Mouse (Mus musculus): ENCODE results near the gene Slit1.

Gene Slit1

GRCm38 (mm10) chr19:41587431-41588222 is 155.8 kb downstream of the Slit1 start:
- no peak for DNase-seq

DNA sequence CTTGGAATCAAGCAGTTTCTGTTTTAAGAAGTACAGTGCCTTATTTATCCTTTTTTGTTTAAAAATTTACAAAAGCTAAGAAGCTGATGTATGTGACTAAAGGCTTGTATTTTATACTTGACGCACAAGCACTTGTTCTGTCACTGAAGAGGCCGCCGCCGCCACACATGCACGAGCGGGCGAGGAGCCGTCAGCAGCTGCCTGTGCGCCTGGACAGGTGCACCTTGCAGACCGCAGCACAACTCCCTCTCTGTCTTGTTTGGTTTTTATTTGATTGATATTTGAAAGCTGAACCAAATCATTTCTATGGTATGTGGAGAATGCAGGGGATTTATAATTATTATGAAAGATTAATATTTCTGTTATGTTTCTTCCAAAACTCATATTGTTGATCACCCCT is 156.7 kb downstream of the Slit1 start:
- DNase-seq, result no peak

- DNase-seq, result no peak
Measured at GRCm38 (mm10) chr19:41582918-41583514, 160.4 kb downstream of the Slit1 start.

DNA sequence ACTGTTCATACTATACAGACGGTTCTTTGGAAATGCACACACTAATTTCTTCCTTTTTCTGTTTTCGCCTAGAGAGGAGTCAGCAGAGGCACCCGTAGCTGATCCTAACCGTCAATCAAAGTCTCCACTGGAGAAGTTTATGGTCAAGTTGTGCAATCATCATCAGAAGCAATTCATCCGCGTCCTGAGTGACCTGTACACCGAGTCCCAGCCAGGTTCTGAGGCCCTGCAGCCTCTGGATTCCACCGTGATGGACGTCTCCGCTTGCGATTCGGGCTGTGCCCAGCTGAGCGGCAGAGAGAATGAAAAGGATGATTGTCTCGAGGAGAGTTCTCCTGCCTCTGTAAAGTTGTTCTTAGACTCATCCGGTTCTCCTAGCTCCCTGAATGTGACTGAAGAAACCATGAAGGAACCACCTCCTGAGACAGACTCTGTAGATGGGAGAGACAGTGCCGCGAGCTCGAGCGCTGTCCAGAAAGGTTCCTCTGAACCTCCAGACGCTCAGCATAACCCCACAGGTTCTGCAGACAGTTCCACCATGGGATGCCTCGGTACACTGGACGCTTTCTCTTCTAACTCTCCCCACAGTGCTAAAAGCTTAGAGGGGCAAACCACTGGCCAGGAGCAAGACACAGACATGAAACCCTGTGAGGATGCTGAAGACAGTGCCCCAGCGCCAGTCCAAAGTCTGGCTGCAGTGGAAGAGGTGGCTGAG is 161.6 kb downstream of the Slit1 start, which contains the start of gene Gm340:
Gene Gm340 (plus strand): TSS at position 665 of the 715 bp plus-strand sequence.
- no peak for DNase-seq

DNA sequence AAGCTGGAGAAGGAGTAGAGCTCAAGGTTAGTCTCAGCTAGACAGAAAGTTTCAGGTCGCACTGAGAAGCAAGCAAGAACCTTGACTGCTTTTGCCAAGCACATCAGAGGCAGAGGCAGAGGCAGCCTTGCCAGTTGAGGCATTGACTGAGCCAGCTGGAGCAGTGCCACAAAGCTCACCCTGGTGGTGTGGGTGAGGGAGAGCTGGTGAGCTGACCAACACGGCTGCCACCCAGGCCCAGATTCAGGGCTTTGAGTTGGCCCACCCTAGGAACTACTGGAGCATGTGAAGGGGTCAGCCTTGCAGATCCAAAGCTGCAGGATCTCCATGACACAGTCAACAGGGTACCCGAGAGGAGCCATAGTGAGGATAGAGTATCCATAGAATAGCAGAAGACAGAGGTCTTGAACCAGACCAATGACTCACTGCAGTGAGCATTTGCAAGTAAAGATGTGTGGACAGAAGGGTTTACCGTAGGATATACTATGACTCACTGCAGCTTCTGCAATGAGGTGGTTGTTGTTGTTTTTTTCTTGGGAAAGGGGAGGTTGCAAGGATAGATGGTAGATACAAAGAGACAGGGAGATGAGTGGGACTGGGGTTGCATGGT is 164.0 kb downstream of the Slit1 start:
- no peak for DNase-seq

- no peak for DNase-seq
Measured at GRCm38 (mm10) chr19:41577576-41577975, 165.9 kb downstream of the Slit1 start.

GRCm38 (mm10) chr19:41573700-41574099 is 169.8 kb downstream of the Slit1 start:
- no peak for DNase-seq

DNA sequence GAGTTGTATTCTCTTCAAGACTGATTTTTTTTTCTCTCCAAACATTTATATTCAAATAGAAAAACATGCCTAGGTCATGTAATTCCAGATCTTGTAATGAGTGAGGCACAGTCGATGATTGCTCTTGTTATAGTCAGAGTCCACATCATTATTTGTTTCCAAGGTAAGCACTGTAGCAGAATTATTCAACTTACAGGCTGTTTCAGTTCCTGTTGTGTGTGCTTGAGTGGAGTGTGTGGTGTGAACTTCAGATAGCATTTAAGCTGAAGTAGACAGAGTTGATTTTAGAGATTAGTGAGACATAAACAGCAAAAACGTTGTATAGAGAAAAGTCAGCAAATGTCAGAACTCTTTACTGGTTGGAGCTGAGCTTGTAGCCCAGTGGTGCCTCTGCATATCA is 174.7 kb downstream of the Slit1 start:
- DNase-seq, result no peak

GRCm38 (mm10) chr19:41560856-41561255 is 182.6 kb downstream of the Slit1 start:
- no peak for DNase-seq

- no peak for DNase-seq
Measured at GRCm38 (mm10) chr19:41558891-41559486, 184.5 kb downstream of the Slit1 start.

DNA sequence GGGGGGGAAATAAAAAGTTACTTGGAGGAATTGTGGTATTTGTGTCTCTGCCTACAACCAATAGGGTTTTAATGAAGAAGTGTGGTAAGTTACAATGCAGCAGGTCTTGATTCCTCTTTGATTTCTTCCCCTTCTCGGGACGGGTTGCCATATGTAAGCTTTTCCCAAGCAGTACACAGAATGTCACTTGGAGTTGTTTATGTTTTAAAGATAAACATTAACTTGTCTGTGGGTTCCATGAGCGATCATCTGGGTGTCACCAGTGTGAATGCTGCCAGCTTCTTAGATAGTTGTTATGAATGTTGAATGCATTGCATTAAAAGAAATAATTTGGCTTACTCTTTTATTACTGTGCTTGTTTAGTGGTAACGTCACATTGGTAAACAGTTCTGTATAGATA is 186.0 kb downstream of the Slit1 start:
- no peak for DNase-seq

- no peak for DNase-seq
Measured at GRCm38 (mm10) chr19:41556981-41557380, 186.5 kb downstream of the Slit1 start.

Data from right cerebral cortex, postnatal 25 days (tissue).